Mouse (Mus musculus): Measurements from ENCODE around the gene Cntnap5c. TPM values are rescaled to one million over a fixed set of nuclear protein-coding genes. Genes with fewer than 3 reads are reported as not detected.

Gene Cntnap5c
- polyA plus RNA-seq, 1 experiment, result 1.2 TPM

GRCm38 (mm10) chr17:58002845-58003244 lies 233.5 kb downstream of the Cntnap5c start:
- no peak for TF ChIP-seq POLR2A (IDR thresholded peaks at IDR 0.05; ENCODE audit: extremely low read depth, insufficient read depth, low read length)
- no peak for TF ChIP-seq CTCF (IDR thresholded peaks at IDR 0.05; ENCODE audit: extremely low read depth, insufficient read depth, low read length)
- Histone ChIP-seq H3K27ac (ENCODE audit: insufficient read depth, low read length) (no peak overlapping the region), H3K4me1 (ENCODE audit: control insufficient read depth, insufficient read depth, low read length) (no peaks in the 10 kb centered on the region), H3K4me3 (ENCODE audit: insufficient read depth, low read length) (no peak overlapping the region)

- H3K4me3 ChIP-seq (ENCODE audit: insufficient read depth, low read length), result no peak overlapping the region
- no peak overlapping the region for H3K27ac ChIP-seq (ENCODE audit: insufficient read depth, low read length)
- TF ChIP-seq CTCF (IDR thresholded peaks at IDR 0.05; ENCODE audit: extremely low read depth, insufficient read depth, low read length), result no peak
- no peak for TF ChIP-seq POLR2A (IDR thresholded peaks at IDR 0.05; ENCODE audit: extremely low read depth, insufficient read depth, low read length)
- no peaks in the 10 kb centered on the region for H3K4me1 ChIP-seq (ENCODE audit: control insufficient read depth, insufficient read depth, low read length)
These were observed 234.0 kb downstream of the Cntnap5c start for GRCm38 (mm10) chr17:58003322-58003721.

DNA sequence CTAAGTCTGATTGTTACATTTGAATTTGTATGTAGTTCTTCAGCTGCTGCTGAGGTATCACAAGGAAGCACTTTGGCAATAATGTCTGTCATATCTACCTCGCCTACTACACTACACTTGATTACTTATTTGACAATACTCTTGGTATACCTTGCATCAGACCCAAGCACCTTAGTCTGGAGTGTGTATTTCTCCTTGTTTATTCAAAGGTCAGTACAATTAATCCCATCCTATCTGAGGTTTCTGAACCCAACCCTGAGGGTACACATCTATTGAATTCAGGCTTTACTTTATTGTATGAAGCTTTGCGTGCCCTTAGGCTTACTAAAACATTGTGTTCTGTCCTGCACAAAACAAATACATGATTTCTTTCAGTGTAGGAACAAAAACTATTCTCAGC lies 235.1 kb downstream of the Cntnap5c start:
- H3K4me1 ChIP-seq (ENCODE audit: control insufficient read depth, insufficient read depth, low read length), result no peaks in the 10 kb centered on the region
- TF ChIP-seq POLR2A (IDR thresholded peaks at IDR 0.05; ENCODE audit: extremely low read depth, insufficient read depth, low read length) (no peak), CTCF (IDR thresholded peaks at IDR 0.05; ENCODE audit: extremely low read depth, insufficient read depth, low read length) (no peak)
- no peak overlapping the region for H3K4me3 ChIP-seq (ENCODE audit: insufficient read depth, low read length)
- no peak overlapping the region for H3K27ac ChIP-seq (ENCODE audit: insufficient read depth, low read length)

- no peak overlapping the region for H3K27ac ChIP-seq (ENCODE audit: insufficient read depth, low read length)
- H3K4me1 ChIP-seq (ENCODE audit: control insufficient read depth, insufficient read depth, low read length), result no peaks in the 10 kb centered on the region
- H3K4me3 ChIP-seq (ENCODE audit: insufficient read depth, low read length), result no peak overlapping the region
- TF ChIP-seq POLR2A (IDR thresholded peaks at IDR 0.05; ENCODE audit: extremely low read depth, insufficient read depth, low read length) (no peak), CTCF (IDR thresholded peaks at IDR 0.05; ENCODE audit: extremely low read depth, insufficient read depth, low read length) (no peak)
These were observed 271.8 kb downstream of the Cntnap5c start for GRCm38 (mm10) chr17:58041178-58041577.

GRCm38 (mm10) chr17:58045149-58045548 lies 275.8 kb downstream of the Cntnap5c start:
- H3K4me3 ChIP-seq (ENCODE audit: insufficient read depth, low read length), result no peak overlapping the region
- TF ChIP-seq CTCF (IDR thresholded peaks at IDR 0.05; ENCODE audit: extremely low read depth, insufficient read depth, low read length), result no peak
- TF ChIP-seq POLR2A (IDR thresholded peaks at IDR 0.05; ENCODE audit: extremely low read depth, insufficient read depth, low read length), result no peak
- no peaks in the 10 kb centered on the region for H3K4me1 ChIP-seq (ENCODE audit: control insufficient read depth, insufficient read depth, low read length)
- H3K27ac ChIP-seq (ENCODE audit: insufficient read depth, low read length), result no peak overlapping the region

DNA sequence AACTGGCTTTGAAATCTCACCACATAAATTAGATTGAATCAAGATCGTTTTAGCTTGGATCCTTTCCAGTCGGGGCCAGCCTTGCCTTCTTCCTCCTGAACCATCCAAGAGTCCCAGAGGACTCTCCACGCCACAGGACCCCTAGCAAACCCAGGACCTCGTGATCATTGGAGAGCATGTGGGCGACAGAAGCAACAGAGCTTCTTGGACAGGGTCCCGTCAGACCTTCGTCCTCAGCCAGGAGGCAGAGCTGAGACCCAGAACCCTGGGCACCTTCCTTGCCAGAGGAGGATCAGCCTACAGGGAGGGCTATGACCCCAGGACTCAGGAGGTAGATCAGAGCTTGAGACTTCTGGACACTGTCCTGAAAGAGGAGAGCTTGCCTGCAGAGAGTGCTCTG lies 300.5 kb downstream of the Cntnap5c start:
- Histone ChIP-seq H3K4me1 (ENCODE audit: control insufficient read depth, insufficient read depth, low read length) (no peaks in the 10 kb centered on the region), H3K4me3 (ENCODE audit: insufficient read depth, low read length) (no peak overlapping the region), H3K27ac (ENCODE audit: insufficient read depth, low read length) (no peak overlapping the region)
- TF ChIP-seq CTCF (IDR thresholded peaks at IDR 0.05; ENCODE audit: extremely low read depth, insufficient read depth, low read length) (no peak), POLR2A (IDR thresholded peaks at IDR 0.05; ENCODE audit: extremely low read depth, insufficient read depth, low read length) (no peak)

DNA sequence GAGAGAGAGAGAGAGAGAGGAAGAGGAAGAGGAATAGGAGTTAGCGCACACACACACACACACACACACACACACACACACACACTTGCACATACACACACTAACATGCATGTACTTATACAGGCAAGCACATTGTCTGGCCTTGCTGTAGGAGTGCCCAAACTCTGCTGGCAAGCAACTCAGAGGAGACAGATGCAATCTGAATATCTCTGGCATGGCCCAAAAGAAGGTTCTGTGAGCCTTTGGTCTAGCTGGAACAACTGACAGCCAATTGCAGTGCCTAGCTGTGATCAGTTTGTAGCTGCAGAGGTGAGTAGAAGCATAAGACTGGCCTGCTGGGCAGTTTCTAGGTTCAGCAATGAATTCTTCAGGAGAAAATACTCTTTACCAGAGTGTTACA lies 313.3 kb downstream of the Cntnap5c start:
- no peak for TF ChIP-seq CTCF (IDR thresholded peaks at IDR 0.05; ENCODE audit: extremely low read depth, insufficient read depth, low read length)

GRCm38 (mm10) chr17:58104505-58104904 lies 335.1 kb downstream of the Cntnap5c start:
- no peaks in the 10 kb centered on the region for H3K4me1 ChIP-seq (ENCODE audit: control insufficient read depth, insufficient read depth, low read length)
- no peak overlapping the region for H3K4me3 ChIP-seq (ENCODE audit: insufficient read depth, low read length)
- no peak overlapping the region for H3K27ac ChIP-seq (ENCODE audit: insufficient read depth, low read length)
- TF ChIP-seq POLR2A (IDR thresholded peaks at IDR 0.05; ENCODE audit: extremely low read depth, insufficient read depth, low read length) (no peak), CTCF (IDR thresholded peaks at IDR 0.05; ENCODE audit: extremely low read depth, insufficient read depth, low read length) (no peak)

More for the DNA sequence above, 313.3 kb downstream of the Cntnap5c start:
- Histone ChIP-seq H3K4me1 (ENCODE audit: control insufficient read depth, insufficient read depth, low read length) (no peaks in the 10 kb centered on the region), H3K4me3 (ENCODE audit: insufficient read depth, low read length) (no peak overlapping the region), H3K27ac (ENCODE audit: insufficient read depth, low read length) (no peak overlapping the region)

DNA sequence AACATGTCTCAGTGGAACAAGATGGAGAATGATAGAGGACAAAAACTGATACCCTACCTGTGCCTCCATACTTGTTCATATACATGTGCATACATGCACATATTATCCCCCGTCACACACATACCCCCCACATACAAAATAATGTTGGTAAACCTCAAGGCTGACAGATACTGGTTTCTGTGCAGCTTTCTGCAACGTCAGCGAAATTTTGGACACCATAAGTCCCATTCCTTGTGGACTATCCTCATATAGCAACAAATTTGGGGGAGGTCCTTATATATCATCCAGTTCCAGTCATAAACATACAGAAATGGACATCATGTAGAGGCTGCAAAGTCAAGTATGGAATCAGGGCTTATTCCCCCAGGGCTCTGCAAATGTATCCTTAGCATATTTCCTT lies 338.5 kb downstream of the Cntnap5c start:
- Histone ChIP-seq H3K27ac (ENCODE audit: insufficient read depth, low read length) (no peak overlapping the region), H3K4me1 (ENCODE audit: control insufficient read depth, insufficient read depth, low read length) (no peaks in the 10 kb centered on the region), H3K4me3 (ENCODE audit: insufficient read depth, low read length) (no peak overlapping the region)
- TF ChIP-seq POLR2A (IDR thresholded peaks at IDR 0.05; ENCODE audit: extremely low read depth, insufficient read depth, low read length) (no peak), CTCF (IDR thresholded peaks at IDR 0.05; ENCODE audit: extremely low read depth, insufficient read depth, low read length) (no peak)

GRCm38 (mm10) chr17:58108335-58108734 lies 339.0 kb downstream of the Cntnap5c start:
- TF ChIP-seq POLR2A (IDR thresholded peaks at IDR 0.05; ENCODE audit: extremely low read depth, insufficient read depth, low read length) (no peak), CTCF (IDR thresholded peaks at IDR 0.05; ENCODE audit: extremely low read depth, insufficient read depth, low read length) (no peak)
- Histone ChIP-seq H3K4me1 (ENCODE audit: control insufficient read depth, insufficient read depth, low read length) (no peaks in the 10 kb centered on the region), H3K27ac (ENCODE audit: insufficient read depth, low read length) (no peak overlapping the region), H3K4me3 (ENCODE audit: insufficient read depth, low read length) (no peak overlapping the region)

GRCm38 (mm10) chr17:58187171-58187570 lies 417.8 kb downstream of the Cntnap5c start:
- H3K4me1 ChIP-seq (ENCODE audit: control insufficient read depth, insufficient read depth, low read length), result no peaks in the 10 kb centered on the region
- TF ChIP-seq CTCF (IDR thresholded peaks at IDR 0.05; ENCODE audit: extremely low read depth, insufficient read depth, low read length) (no peak), POLR2A (IDR thresholded peaks at IDR 0.05; ENCODE audit: extremely low read depth, insufficient read depth, low read length) (no peak)
- H3K4me3 ChIP-seq (ENCODE audit: insufficient read depth, low read length), result no peak overlapping the region
- H3K27ac ChIP-seq (ENCODE audit: insufficient read depth, low read length), result peak overlapping the region; percentile 17; the same call in 1 of the 2 replicates

Data from cortical plate, adult 2 months (tissue).